8 mouse cellular contexts compared by ENCODE assay signal in genomic region chr2:45096638-45097247, GRCm38 (mm10). TPM values are rescaled to one million over a fixed set of nuclear protein-coding genes. Genes with fewer than 3 reads are reported as not detected.
DNase-seq lines count a peak whose midpoint lies in the region; ATAC-seq and TF ChIP-seq lines count a peak whose summit lies in the region.
"Had no signal": no experiment of that assay in that cellular context is flagged by ENCODE, and none has a peak within 500 bp of the region (broad histone marks: within the 10 kb centered on the region; RNA-seq: fewer than 3 reads in every experiment).

No protein-coding gene starts in this region.

- no peaks in the 10 kb centered on the region for H3K9me3 ChIP-seq in forebrain, embryonic 10.5 days
- no peaks in the 10 kb centered on the region for H3K9me3 ChIP-seq in hindbrain, embryonic 11.5 days (ENCODE audit: control insufficient read depth, low read length)
- no peaks in the 10 kb centered on the region for H3K9me3 ChIP-seq in neural tube, embryonic 15.5 days (replicated peaks)

- peaks cover 86% of the 10 kb centered on the region for H3K4me1 ChIP-seq in forebrain, embryonic 10.5 days
- peaks cover 15% of the 10 kb centered on the region; the same call in 1 of the 2 replicates for H3K4me1 ChIP-seq in hindbrain, embryonic 11.5 days (replicated peaks; ENCODE audit: control insufficient read depth, insufficient read depth, low read length)
- H3K4me1 ChIP-seq in neural tube, embryonic 15.5 days, result peaks cover 55% of the 10 kb centered on the region

- H3K4me3 ChIP-seq in layer of hippocampus, adult 2 months, result peak overlapping the region; percentile 14
- H3K4me3 ChIP-seq in forebrain, embryonic 10.5 days, result no peak overlapping the region
- H3K4me3 ChIP-seq in hindbrain, embryonic 11.5 days (ENCODE audit: low read depth, low read length), result no peak overlapping the region
- H3K4me3 ChIP-seq in neural tube, embryonic 15.5 days (replicated peaks), result no peak overlapping the region

- peaks cover 15% of the 10 kb centered on the region; the same call in 1 of the 2 replicates for H3K36me3 ChIP-seq in forebrain, embryonic 10.5 days (replicated peaks)
- no peaks in the 10 kb centered on the region for H3K36me3 ChIP-seq in hindbrain, embryonic 11.5 days (ENCODE audit: control insufficient read depth, insufficient read depth, low read length)
- H3K36me3 ChIP-seq in neural tube, embryonic 15.5 days, result no peaks in the 10 kb centered on the region

- peak in 1 of 2 experiments; percentile 12 for DNase-seq in layer of hippocampus, adult 2 months (ENCODE audit: low spot score in 2 of 2)
- no peak for DNase-seq in layer of hippocampus, adult 11-12 months (ENCODE audit: low spot score)
- DNase-seq in forebrain, embryonic 10.5 days (ENCODE audit: extremely low spot score, low spot score), result no peak
- DNase-seq in hindbrain, embryonic 11.5 days (ENCODE audit: low spot score), result peak; percentile 39
- DNase-seq in layer of hippocampus, adult 8-10 months (ENCODE audit: low spot score in 2 of 2), result no peak
- DNase-seq: layer of hippocampus, adult 9-11 months had no signal

- H3K9ac ChIP-seq in hindbrain, embryonic 11.5 days (ENCODE audit: low read depth, low read length), result no peak overlapping the region
- 0 out of 2 replicates have a peak overlapping the region, but pooled peaks have one; percentile 14 for H3K9ac ChIP-seq in neural tube, embryonic 15.5 days (replicated peaks)

- H3K27me3 ChIP-seq in forebrain, embryonic 10.5 days (ENCODE audit: poor library complexity, severe bottlenecking), result no peaks in the 10 kb centered on the region
- H3K27me3 ChIP-seq in hindbrain, embryonic 11.5 days (ENCODE audit: control insufficient read depth, insufficient read depth, low read length), result no peaks in the 10 kb centered on the region
- H3K27me3 ChIP-seq in neural tube, embryonic 15.5 days (replicated peaks), result no peaks in the 10 kb centered on the region

- no peak overlapping the region for H3K4me2 ChIP-seq in hindbrain, embryonic 11.5 days (replicated peaks; ENCODE audit: low read depth, low read length)
- H3K4me2 ChIP-seq in neural tube, embryonic 15.5 days, result peak overlapping the region; percentile 17

- WGBS in forebrain, embryonic 10.5 days, result 34% methylated on average over 10 of the region's 10 CpGs
- 34% methylated on average over 10 of the region's 10 CpGs for WGBS in hindbrain, embryonic 11.5 days
- WGBS in neural tube, embryonic 15.5 days, result 20% methylated on average over 10 of the region's 10 CpGs

- 0 out of 2 replicates have a peak, but pooled peaks have one; percentile 25 for ATAC-seq in hindbrain, embryonic 11.5 days (ENCODE audit: low FRiP score)
- ATAC-seq in neural tube, embryonic 15.5 days (ENCODE audit: low FRiP score), result no peak
- ATAC-seq in CD4-positive, CD25-positive, alpha-beta regulatory T cell, adult 4 months, result no peak

- TF ChIP-seq CTCF in layer of hippocampus, adult 2 months (conservative IDR thresholded peaks at IDR 0.05), result peak; percentile 42

- peak overlapping the region; percentile 89 for H3K27ac ChIP-seq in layer of hippocampus, adult 2 months
- H3K27ac ChIP-seq in forebrain, embryonic 10.5 days, result peak overlapping the region; percentile 62
- H3K27ac ChIP-seq in hindbrain, embryonic 11.5 days (ENCODE audit: low read depth, low read length), result peak overlapping the region; percentile 69
- peak overlapping the region; percentile 49 for H3K27ac ChIP-seq in neural tube, embryonic 15.5 days (replicated peaks)

RNA-seq across cellular contexts. Expression of gene Zeb2, which starts 20.5 kb away (rescaled TPM):
- total RNA-seq in layer of hippocampus, adult 2 months (2021), result 100 to 1,000 TPM; 430 to 443 TPM
- 30.2 and 30.4 TPM in 2 replicates for polyA plus RNA-seq in forebrain, embryonic 10.5 days (2016; fragmentation: Nextera tagmentation; extraction: Ambion mirVana)
- polyA plus RNA-seq in hindbrain, embryonic 11.5 days (2014; fragmentation: Nextera tagmentation; extraction: Ambion mirVana), result 57.7 and 58.8 TPM in 2 replicates
- 40.5 and 41.1 TPM in 2 replicates for polyA plus RNA-seq in neural tube, embryonic 15.5 days (2015; fragmentation: Nextera tagmentation; extraction: Ambion mirVana)
- total RNA-seq in layer of hippocampus, adult 8-10 months (2022), result 100 to 1,000 TPM; 346 to 374 (median 360) TPM
- polyA plus RNA-seq in CD4-positive, CD25-positive, alpha-beta regulatory T cell, adult 4 months (2017; shearing (Covaris generic)), result 1 to 10 TPM in 1 of 2 experiments, under 1 TPM in 1; 0.71 to 2.3 TPM
